Mouse (Mus musculus) regulatory T cell (primary cell): ENCODE data around the gene Smim23.

Source experiments
- in situ Hi-C: fragments of 300-600 bp; cut with MboI, MseI; formaldehyde crosslinking; loops from one replicate; pipeline ENCODE4 v1.15.1; 2025; ENCODE audit warnings: high pct_unique_total_duplicates

Smim23 gene

GRCm38 (mm10) chr11:32824505-32824904, at the start of gene Smim23:
Smim23 (minus strand) TSS chr11:32824605.
- in situ Hi-C loops: no loop called here

- in situ Hi-C loops: no loop called here
These were observed 44.4 kb upstream of the Smim23 start for GRCm38 (mm10) chr11:32868619-32869383.

GRCm38 (mm10) chr11:32864615-32865014, 40.2 kb upstream of the Smim23 start:
- in situ Hi-C loops: no loop called here

GRCm38 (mm10) chr11:32857418-32857879, 33.0 kb upstream of the Smim23 start:
- in situ Hi-C loops: no loop called here

- in situ Hi-C loops: no loop called here
These were observed 22.3 kb upstream of the Smim23 start for GRCm38 (mm10) chr11:32846682-32847222.

GRCm38 (mm10) chr11:32841169-32841568, 16.8 kb upstream of the Smim23 start:
- in situ Hi-C loops: no loop called here

- in situ Hi-C loops: no loop called here
These were observed 15.9 kb upstream of the Smim23 start for GRCm38 (mm10) chr11:32840256-32840655.

- in situ Hi-C loops: no loop called here
These were observed 10.6 kb upstream of the Smim23 start for GRCm38 (mm10) chr11:32835022-32835421.

GRCm38 (mm10) chr11:32834367-32834918, 10.0 kb upstream of the Smim23 start:
- in situ Hi-C loops: no loop called here

- in situ Hi-C loops: no loop called here
These were observed 6.8 kb downstream of the Smim23 start for GRCm38 (mm10) chr11:32817566-32817965.

- in situ Hi-C loops: no loop called here
These were observed 10.1 kb downstream of the Smim23 start for GRCm38 (mm10) chr11:32814286-32814685.

GRCm38 (mm10) chr11:32809091-32809490, 15.3 kb downstream of the Smim23 start:
- in situ Hi-C loops: no loop called here

- in situ Hi-C loops: no loop called here
These were observed 18.4 kb downstream of the Smim23 start for GRCm38 (mm10) chr11:32805958-32806357.

- in situ Hi-C loops: no loop called here
These were observed 20.7 kb downstream of the Smim23 start for GRCm38 (mm10) chr11:32803658-32804057.

GRCm38 (mm10) chr11:32801715-32802114, 22.7 kb downstream of the Smim23 start:
- in situ Hi-C loops: no loop called here

GRCm38 (mm10) chr11:32800929-32801375, 23.5 kb downstream of the Smim23 start:
- in situ Hi-C loops: no loop called here

GRCm38 (mm10) chr11:32798445-32798844, 26.0 kb downstream of the Smim23 start:
- in situ Hi-C loops: no loop called here

- in situ Hi-C loops: no loop called here
These were observed 29.5 kb downstream of the Smim23 start for GRCm38 (mm10) chr11:32794759-32795445.

- in situ Hi-C loops: no loop called here
These were observed 38.2 kb downstream of the Smim23 start for GRCm38 (mm10) chr11:32786201-32786600.

- in situ Hi-C loops: no loop called here
These were observed 38.7 kb downstream of the Smim23 start for GRCm38 (mm10) chr11:32785591-32786147.

- in situ Hi-C loops: no loop called here
These were observed 41.7 kb downstream of the Smim23 start for GRCm38 (mm10) chr11:32782724-32783123.
